Mouse (Mus musculus): ENCODE results near the gene Gpr107. TPM values are rescaled to one million over a fixed set of nuclear protein-coding genes. Genes with fewer than 3 reads are reported as not detected.

The Gpr107 gene
- polyA plus RNA-seq, 1 experiment from 2014 or later: 23.6 TPM

GRCm38 (mm10) chr2:31211204-31211603 is 59.1 kb downstream of the Gpr107 start:
- DNase-seq (no peak), ATAC-seq (ENCODE audit: insufficient read depth) (no peak)
- no peak overlapping the region for H3K4me3 ChIP-seq (ENCODE audit: low read depth, low read length)
- no peaks in the 10 kb centered on the region for H3K27me3 ChIP-seq (ENCODE audit: insufficient read depth, low read length)
- 65% methylated on average over 3 of the region's 3 CpGs for WGBS
- H3K9ac ChIP-seq: no peak overlapping the region
- TF ChIP-seq CTCF (IDR thresholded peaks at IDR 0.05; ENCODE audit: low read depth): no peak
- H3K4me2 ChIP-seq: no peak overlapping the region
- H3K27ac ChIP-seq (ENCODE audit: low read depth): no peak overlapping the region; the same call in 1 of the 2 replicates
- peaks cover 48% of the 10 kb centered on the region for H3K36me3 ChIP-seq (ENCODE audit: insufficient read depth)
- no peaks in the 10 kb centered on the region for H3K4me1 ChIP-seq (ENCODE audit: insufficient read depth)
- no peaks in the 10 kb centered on the region for H3K9me3 ChIP-seq (ENCODE audit: low read depth, low read length)

DNA sequence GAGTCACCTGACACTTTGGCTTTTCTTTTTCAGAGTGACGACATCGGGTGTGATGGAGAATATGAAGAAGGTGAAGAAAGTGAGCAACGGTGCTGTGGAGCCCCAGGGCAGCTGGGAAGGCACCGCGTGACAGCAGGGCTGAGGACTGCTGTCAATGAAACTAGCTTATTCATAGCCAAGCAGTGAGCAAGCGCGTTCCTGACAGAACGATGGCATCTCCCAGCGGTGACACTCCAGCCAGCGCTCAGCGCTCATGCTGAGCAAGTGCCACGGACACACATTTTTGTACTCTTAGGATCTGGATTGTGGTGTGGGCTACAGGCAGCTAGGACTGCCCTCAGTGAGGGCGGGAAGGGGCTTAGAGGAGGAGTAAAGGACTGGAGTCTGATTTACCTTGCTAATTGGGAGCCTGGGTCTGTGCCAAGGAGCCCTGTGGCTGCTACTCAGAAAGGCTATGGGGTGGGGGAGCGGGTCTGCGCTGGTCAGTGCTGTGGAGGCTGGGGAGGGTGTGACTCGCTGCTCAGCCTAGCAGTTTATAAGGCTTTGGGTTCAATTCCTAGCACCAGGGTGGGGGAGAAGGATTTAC is 62.2 kb downstream of the Gpr107 start:
- H3K27me3 ChIP-seq (ENCODE audit: insufficient read depth, low read length): no peaks in the 10 kb centered on the region
- H3K4me1 ChIP-seq (ENCODE audit: insufficient read depth): no peaks in the 10 kb centered on the region
- DNase-seq (no peak), ATAC-seq (ENCODE audit: insufficient read depth) (no peak)
- no peak for TF ChIP-seq CTCF (IDR thresholded peaks at IDR 0.05; ENCODE audit: low read depth)
- H3K36me3 ChIP-seq (ENCODE audit: insufficient read depth): peaks cover 41% of the 10 kb centered on the region
- no peak overlapping the region for H3K9ac ChIP-seq
- no peaks in the 10 kb centered on the region for H3K9me3 ChIP-seq (ENCODE audit: low read depth, low read length)
- no peak overlapping the region for H3K4me3 ChIP-seq (ENCODE audit: low read depth, low read length)
- H3K27ac ChIP-seq (ENCODE audit: low read depth): no peak overlapping the region
- no peak overlapping the region for H3K4me2 ChIP-seq
- WGBS: 84% methylated on average over 16 of the region's 16 CpGs

- peaks cover 18% of the 10 kb centered on the region; the same call in 1 of the 2 replicates for H3K36me3 ChIP-seq (ENCODE audit: insufficient read depth)
- H3K9ac ChIP-seq: no peak overlapping the region
- H3K4me2 ChIP-seq: no peak overlapping the region
- ATAC-seq (ENCODE audit: insufficient read depth): no peak
- no peaks in the 10 kb centered on the region for H3K4me1 ChIP-seq (ENCODE audit: insufficient read depth)
- 68% methylated on average over 3 of the region's 3 CpGs for WGBS
- DNase-seq: no peak
- no peaks in the 10 kb centered on the region for H3K9me3 ChIP-seq (ENCODE audit: low read depth, low read length)
- no peak for TF ChIP-seq CTCF (IDR thresholded peaks at IDR 0.05; ENCODE audit: low read depth)
- H3K27ac ChIP-seq (ENCODE audit: low read depth): no peak overlapping the region
- no peak overlapping the region for H3K4me3 ChIP-seq (ENCODE audit: low read depth, low read length)
- H3K27me3 ChIP-seq (ENCODE audit: insufficient read depth, low read length): no peaks in the 10 kb centered on the region
Observed at GRCm38 (mm10) chr2:31218611-31219010, 66.5 kb downstream of the Gpr107 start.

GRCm38 (mm10) chr2:31219470-31219869 is 67.4 kb downstream of the Gpr107 start:
- Histone ChIP-seq H3K27ac (ENCODE audit: low read depth) (no peak overlapping the region; the same call in 1 of the 2 replicates), H3K9ac (no peak overlapping the region)
- 63% methylated on average over 6 of the region's 6 CpGs for WGBS

GRCm38 (mm10) chr2:31220844-31221243 is 68.7 kb downstream of the Gpr107 start:
- TF ChIP-seq CTCF (IDR thresholded peaks at IDR 0.05; ENCODE audit: low read depth): no peak
- Histone ChIP-seq H3K9ac (no peak overlapping the region), H3K27me3 (ENCODE audit: insufficient read depth, low read length) (no peaks in the 10 kb centered on the region), H3K4me1 (ENCODE audit: insufficient read depth) (no peaks in the 10 kb centered on the region), H3K4me3 (ENCODE audit: low read depth, low read length) (no peak overlapping the region), H3K36me3 (ENCODE audit: insufficient read depth) (peaks cover 3% of the 10 kb centered on the region; the same call in 1 of the 2 replicates), H3K27ac (ENCODE audit: low read depth) (no peak overlapping the region), H3K4me2 (no peak overlapping the region), H3K9me3 (ENCODE audit: low read depth, low read length) (no peaks in the 10 kb centered on the region)
- ATAC-seq (ENCODE audit: insufficient read depth) (no peak), DNase-seq (no peak)
- 61% methylated on average over 7 of the region's 7 CpGs for whole genome bisulfite sequencing

More at GRCm38 (mm10) chr2:31219470-31219869, 67.4 kb downstream of the Gpr107 start:
- no peak for ATAC-seq (ENCODE audit: insufficient read depth)
- TF ChIP-seq CTCF (IDR thresholded peaks at IDR 0.05; ENCODE audit: low read depth): no peak
- Histone ChIP-seq H3K9me3 (ENCODE audit: low read depth, low read length) (no peaks in the 10 kb centered on the region), H3K36me3 (ENCODE audit: insufficient read depth) (peaks cover 11% of the 10 kb centered on the region; the same call in 1 of the 2 replicates), H3K4me3 (ENCODE audit: low read depth, low read length) (no peak overlapping the region), H3K27me3 (ENCODE audit: insufficient read depth, low read length) (no peaks in the 10 kb centered on the region), H3K4me2 (no peak overlapping the region), H3K4me1 (ENCODE audit: insufficient read depth) (no peaks in the 10 kb centered on the region)
- DNase-seq: no peak

DNA sequence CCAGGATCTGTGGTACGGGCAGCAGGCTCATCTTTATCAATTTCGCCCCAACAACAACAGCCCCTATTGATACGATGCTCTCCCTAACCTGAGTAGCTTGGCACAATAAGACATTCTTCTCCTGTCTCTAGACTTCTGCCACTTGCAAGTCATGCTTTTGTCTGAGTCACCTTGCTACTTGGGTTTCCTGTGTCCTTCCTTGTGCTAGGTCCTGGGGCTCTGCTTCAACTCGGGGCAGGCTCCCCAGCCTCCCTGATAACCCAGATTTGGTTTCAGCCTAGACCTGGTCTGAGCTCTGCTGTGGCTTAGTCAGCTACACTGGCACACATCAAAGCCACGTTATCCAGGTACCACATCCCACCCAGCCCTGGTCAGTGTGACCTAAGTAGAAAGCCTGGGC is 69.5 kb downstream of the Gpr107 start:
- Histone ChIP-seq H3K4me1 (ENCODE audit: insufficient read depth) (no peaks in the 10 kb centered on the region), H3K36me3 (ENCODE audit: insufficient read depth) (peaks cover 3% of the 10 kb centered on the region; the same call in 1 of the 2 replicates), H3K4me2 (no peak overlapping the region), H3K9me3 (ENCODE audit: low read depth, low read length) (peaks cover 5% of the 10 kb centered on the region; the same call in 1 of the 2 replicates), H3K27ac (ENCODE audit: low read depth) (no peak overlapping the region), H3K9ac (no peak overlapping the region), H3K4me3 (ENCODE audit: low read depth, low read length) (no peak overlapping the region), H3K27me3 (ENCODE audit: insufficient read depth, low read length) (no peaks in the 10 kb centered on the region)
- DNase-seq (no peak), ATAC-seq (ENCODE audit: insufficient read depth) (no peak)
- no peak for TF ChIP-seq CTCF (IDR thresholded peaks at IDR 0.05; ENCODE audit: low read depth)
- WGBS: 76% methylated on average over 5 of the region's 5 CpGs

GRCm38 (mm10) chr2:31228768-31229311 is 76.7 kb downstream of the Gpr107 start:
- Histone ChIP-seq H3K4me3 (ENCODE audit: low read depth, low read length) (no peak overlapping the region), H3K27me3 (ENCODE audit: insufficient read depth, low read length) (no peaks in the 10 kb centered on the region), H3K36me3 (ENCODE audit: insufficient read depth) (no peaks in the 10 kb centered on the region), H3K9me3 (ENCODE audit: low read depth, low read length) (peaks cover 5% of the 10 kb centered on the region; the same call in 1 of the 2 replicates), H3K27ac (ENCODE audit: low read depth) (no peak overlapping the region), H3K4me2 (no peak overlapping the region), H3K4me1 (ENCODE audit: insufficient read depth) (no peaks in the 10 kb centered on the region), H3K9ac (no peak overlapping the region)
- WGBS: 47% methylated on average over 1 of the region's 1 CpGs
- no peak; the same call in 1 of the 2 replicates for TF ChIP-seq CTCF (IDR thresholded peaks at IDR 0.05; ENCODE audit: low read depth)
- ATAC-seq (ENCODE audit: insufficient read depth): no peak
- no peak for DNase-seq
